Mouse (Mus musculus): Measurements from ENCODE around the gene Sclt1.
"Not testable (repeated sequence)": the region's sequence is repeated elsewhere in the genome, so short reads cannot be mapped to it uniquely, and the experiment has no call there.

The Sclt1 gene

GRCm38 (mm10) chr3:41742278-41742934 is at the start of gene Sclt1, which contains the start of gene D3Ertd751e:
Gene Sclt1, minus strand, starts transcription at chr3:41742514.
Gene D3Ertd751e, plus strand, starts transcription at chr3:41742611.
- peak; percentile 89 for DNase-seq (ENCODE audit: low read depth, low spot score)

- DNase-seq (ENCODE audit: low read depth, low spot score) = no peak
These were observed 19.8 kb upstream of the Sclt1 start for GRCm38 (mm10) chr3:41762091-41762490.

- no peak for DNase-seq (ENCODE audit: low read depth, low spot score)
These were observed 12.2 kb upstream of the Sclt1 start for GRCm38 (mm10) chr3:41754556-41754955.

- no peak for DNase-seq (ENCODE audit: low read depth, low spot score)
These were observed 1.1 kb upstream of the Sclt1 start for GRCm38 (mm10) chr3:41743436-41743835.

- peak; percentile 13 for DNase-seq (ENCODE audit: low read depth, low spot score)
These were observed 575 bp downstream of the Sclt1 start for GRCm38 (mm10) chr3:41741601-41742277.

- DNase-seq (ENCODE audit: low read depth, low spot score) = peak; percentile 7
These were observed 46.6 kb downstream of the Sclt1 start for GRCm38 (mm10) chr3:41695681-41696080.

- no peak for DNase-seq (ENCODE audit: low read depth, low spot score)
These were observed 49.7 kb downstream of the Sclt1 start for GRCm38 (mm10) chr3:41692440-41693142.

GRCm38 (mm10) chr3:41690114-41690640 is 52.1 kb downstream of the Sclt1 start:
- not testable (repeated sequence) for DNase-seq (ENCODE audit: low read depth, low spot score)

GRCm38 (mm10) chr3:41686396-41686795 is 55.9 kb downstream of the Sclt1 start:
- DNase-seq (ENCODE audit: low read depth, low spot score) = no peak

GRCm38 (mm10) chr3:41682084-41682483 is 60.2 kb downstream of the Sclt1 start:
- no peak for DNase-seq (ENCODE audit: low read depth, low spot score)

GRCm38 (mm10) chr3:41676648-41677047 is 65.7 kb downstream of the Sclt1 start:
- no peak for DNase-seq (ENCODE audit: low read depth, low spot score)

- DNase-seq (ENCODE audit: low read depth, low spot score) = no peak
These were observed 67.5 kb downstream of the Sclt1 start for GRCm38 (mm10) chr3:41674778-41675177.

- peak; percentile 3 for DNase-seq (ENCODE audit: low read depth, low spot score)
These were observed 86.7 kb downstream of the Sclt1 start for GRCm38 (mm10) chr3:41655642-41656041.

- no peak for DNase-seq (ENCODE audit: low read depth, low spot score)
These were observed 121.3 kb downstream of the Sclt1 start for GRCm38 (mm10) chr3:41620971-41621370.

GRCm38 (mm10) chr3:41618488-41618887 is 123.8 kb downstream of the Sclt1 start:
- DNase-seq (ENCODE audit: low read depth, low spot score) = no peak

- no peak for DNase-seq (ENCODE audit: low read depth, low spot score)
These were observed 124.3 kb downstream of the Sclt1 start for GRCm38 (mm10) chr3:41618036-41618435.

- DNase-seq (ENCODE audit: low read depth, low spot score) = no peak
These were observed 127.9 kb downstream of the Sclt1 start for GRCm38 (mm10) chr3:41614230-41614985.

GRCm38 (mm10) chr3:41613706-41614105 is 128.6 kb downstream of the Sclt1 start:
- DNase-seq (ENCODE audit: low read depth, low spot score) = no peak

GRCm38 (mm10) chr3:41612211-41612610 is 130.1 kb downstream of the Sclt1 start:
- no peak for DNase-seq (ENCODE audit: low read depth, low spot score)

GRCm38 (mm10) chr3:41609071-41609470 is 133.2 kb downstream of the Sclt1 start:
- no peak for DNase-seq (ENCODE audit: low read depth, low spot score)

- DNase-seq (ENCODE audit: low read depth, low spot score) = no peak
These were observed 134.8 kb downstream of the Sclt1 start for GRCm38 (mm10) chr3:41607467-41607866.

GRCm38 (mm10) chr3:41607050-41607449 is 135.3 kb downstream of the Sclt1 start:
- no peak for DNase-seq (ENCODE audit: low read depth, low spot score)

Data from WW6 (cell line).